Mouse (Mus musculus) stomach, embryonic 14.5 days (tissue): ENCODE results near the gene Capn9. TPM values are rescaled to one million over a fixed set of nuclear protein-coding genes. Genes with fewer than 3 reads are reported as not detected.
A peak's percentile ranks its signal among the peaks of the same experiment; 100 is the strongest.

ENCODE experiments used
- ATAC-seq: fragments of 200-750 bp; cut with Nextera tagmentation; 2 replicates; pipeline ENCODE4 v1.8.0; 2017; ENCODE audit warnings: low read depth, moderate TSS enrichment; ENCODE audit not compliant: insufficient number of reproducible peaks, insufficient read depth, low FRiP score
- H3K27ac ChIP-seq: fragments of 300-500 bp; sonication (generic); 2 replicates; pipeline ENCODE4 v1.5.1; 2014; ENCODE audit warnings: mild to moderate bottlenecking, low read length, moderate library complexity, mixed read lengths
- H3K27me3 ChIP-seq: fragments of 300-500 bp; sonication (generic); 2 replicates; pipeline ENCODE4 v1.6.1; 2014; ENCODE audit warnings: low read length, control low read depth, mixed read lengths; ENCODE audit not compliant: control insufficient read depth, insufficient read depth
- H3K36me3 ChIP-seq: fragments of 300-500 bp; sonication (generic); 2 replicates; pipeline ENCODE4 v1.6.1; 2014; ENCODE audit warnings: mild to moderate bottlenecking, control low read depth, low read length, moderate library complexity, mixed read lengths; ENCODE audit not compliant: control insufficient read depth, insufficient read depth
- H3K4me1 ChIP-seq: fragments of 300-500 bp; sonication (generic); 2 replicates; pipeline ENCODE4 v1.6.1; 2014; ENCODE audit warnings: low read length, control low read depth, mixed read lengths; ENCODE audit not compliant: control insufficient read depth, insufficient read depth
- H3K4me2 ChIP-seq: fragments of 300-500 bp; sonication (generic); replicated peaks from 2 replicates; pipeline ENCODE4 v1.6.1; 2014; ENCODE audit warnings: low read depth, low read length, control low read depth
- H3K4me3 ChIP-seq: fragments of 300-500 bp; sonication (generic); 2 replicates; pipeline ENCODE4 v1.5.1; 2014; ENCODE audit warnings: low read depth, low read length, control low read depth
- H3K9ac ChIP-seq: fragments of 300-500 bp; sonication (generic); replicated peaks from 2 replicates; pipeline ENCODE4 v1.6.1; 2014; ENCODE audit warnings: low read depth, mild to moderate bottlenecking, control low read depth, low read length, moderate library complexity, mixed read lengths
- H3K9me3 ChIP-seq: fragments of 300-500 bp; sonication (generic); 2 replicates; pipeline ENCODE4 v1.6.1; 2016; ENCODE audit warnings: low read depth, low read length, control low read depth; ENCODE audit not compliant: control insufficient read depth
- WGBS: fragments of 180-500 bp; shearing (Covaris S2); extraction: QIAGEN DNeasy Blood & Tissue Kit; methylation state at CpG from one replicate; pipeline ENCODE4 v1.1.7; 2014; 5-methylcytosine and 5-hydroxymethylcytosine counted together
- polyA plus RNA-seq: library from polyadenylated mRNA; unstranded; fragments of >200 nt; fragmentation: Nextera tagmentation; extraction: Ambion mirVana; gene quantifications from 2 replicates; pipeline ENCODE4 v1.2.1, GENCODE M21; 2014

The Capn9 gene
- polyA plus RNA-seq, 1 experiment from 2014 or later: 0.13 TPM

- Histone ChIP-seq H3K4me2 (no peak overlapping the region), H3K27ac (peak overlapping the region; percentile 12; the same call in 1 of the 2 replicates), H3K4me1 (peaks cover 43% of the 10 kb centered on the region), H3K36me3 (peaks cover 12% of the 10 kb centered on the region), H3K9ac (no peak overlapping the region), H3K4me3 (no peak overlapping the region), H3K27me3 (no peaks in the 10 kb centered on the region), H3K9me3 (no peaks in the 10 kb centered on the region)
- no peak for ATAC-seq
- 78% methylated on average over 7 of the region's 7 CpGs for WGBS
Measured at GRCm38 (mm10) chr8:124657961-124658360, 82.0 kb downstream of the Capn9 start.

- H3K9me3 ChIP-seq: no peaks in the 10 kb centered on the region
- WGBS: 35% methylated on average over 2 of the region's 2 CpGs
- no peak overlapping the region for H3K4me2 ChIP-seq
- no peaks in the 10 kb centered on the region for H3K27me3 ChIP-seq
- peaks cover 39% of the 10 kb centered on the region for H3K4me1 ChIP-seq
- H3K36me3 ChIP-seq: peaks cover 12% of the 10 kb centered on the region
- no peak overlapping the region for H3K4me3 ChIP-seq
- no peak overlapping the region for H3K9ac ChIP-seq
- 0 out of 2 replicates have a peak, but pooled peaks have one; percentile 28 for ATAC-seq
- H3K27ac ChIP-seq: peak overlapping the region; percentile 12; the same call in 1 of the 2 replicates
Measured at GRCm38 (mm10) chr8:124658415-124658814, 82.5 kb downstream of the Capn9 start.

GRCm38 (mm10) chr8:124661781-124662180 is 85.9 kb downstream of the Capn9 start:
- Histone ChIP-seq H3K27ac (no peak overlapping the region; the same call in 1 of the 2 replicates), H3K4me2 (peak overlapping the region; percentile 84), H3K36me3 (no peaks in the 10 kb centered on the region), H3K4me1 (peaks cover 30% of the 10 kb centered on the region), H3K9me3 (no peaks in the 10 kb centered on the region), H3K27me3 (no peaks in the 10 kb centered on the region), H3K9ac (peak overlapping the region; percentile 92), H3K4me3 (peak overlapping the region; percentile 90)
- WGBS: 22% methylated on average over 9 of the region's 9 CpGs
- ATAC-seq: no peak

DNA sequence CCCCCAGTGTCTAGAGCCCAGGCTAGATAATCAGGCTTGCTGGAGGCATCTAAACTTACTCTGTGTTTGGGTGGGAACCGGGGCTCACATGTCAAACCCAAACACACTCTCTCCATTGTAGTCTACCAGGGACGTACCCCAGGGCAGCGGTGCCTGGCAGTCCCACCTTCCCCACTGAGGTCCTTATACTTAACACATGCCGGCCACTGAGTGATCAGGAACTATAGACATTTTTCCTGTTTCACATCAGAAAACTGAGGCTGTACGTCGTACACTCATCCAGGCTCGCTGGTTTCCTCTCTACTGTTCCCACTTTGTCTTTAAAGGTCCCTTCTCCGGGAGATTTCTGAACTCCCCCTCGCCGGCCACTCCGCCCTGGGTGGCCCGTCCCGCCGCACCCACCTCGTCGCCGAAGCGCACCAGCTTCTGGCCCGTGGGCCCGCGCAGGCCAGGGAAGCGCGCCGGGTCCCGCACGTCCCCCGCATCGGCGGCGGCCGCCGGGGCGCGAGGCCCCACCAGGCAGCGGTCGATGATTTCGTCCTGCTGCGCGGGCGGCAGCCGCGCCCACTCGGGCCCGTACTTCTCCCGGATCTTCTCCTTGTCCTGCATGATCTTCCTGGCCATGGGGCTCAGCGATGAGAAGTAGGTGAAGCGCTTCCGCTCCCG is 86.7 kb downstream of the Capn9 start:
- H3K27ac ChIP-seq: peak overlapping the region; percentile 87
- H3K9ac ChIP-seq: peak overlapping the region; percentile 92
- H3K27me3 ChIP-seq: no peaks in the 10 kb centered on the region
- H3K4me1 ChIP-seq: peaks cover 30% of the 10 kb centered on the region
- H3K9me3 ChIP-seq: no peaks in the 10 kb centered on the region
- ATAC-seq: peak; percentile 40; the same call in 1 of the 2 replicates
- WGBS: under 1% methylated on average over 49 of the region's 49 CpGs
- H3K36me3 ChIP-seq: no peaks in the 10 kb centered on the region
- peak overlapping the region; percentile 90 for H3K4me3 ChIP-seq
- H3K4me2 ChIP-seq: peak overlapping the region; percentile 84

DNA sequence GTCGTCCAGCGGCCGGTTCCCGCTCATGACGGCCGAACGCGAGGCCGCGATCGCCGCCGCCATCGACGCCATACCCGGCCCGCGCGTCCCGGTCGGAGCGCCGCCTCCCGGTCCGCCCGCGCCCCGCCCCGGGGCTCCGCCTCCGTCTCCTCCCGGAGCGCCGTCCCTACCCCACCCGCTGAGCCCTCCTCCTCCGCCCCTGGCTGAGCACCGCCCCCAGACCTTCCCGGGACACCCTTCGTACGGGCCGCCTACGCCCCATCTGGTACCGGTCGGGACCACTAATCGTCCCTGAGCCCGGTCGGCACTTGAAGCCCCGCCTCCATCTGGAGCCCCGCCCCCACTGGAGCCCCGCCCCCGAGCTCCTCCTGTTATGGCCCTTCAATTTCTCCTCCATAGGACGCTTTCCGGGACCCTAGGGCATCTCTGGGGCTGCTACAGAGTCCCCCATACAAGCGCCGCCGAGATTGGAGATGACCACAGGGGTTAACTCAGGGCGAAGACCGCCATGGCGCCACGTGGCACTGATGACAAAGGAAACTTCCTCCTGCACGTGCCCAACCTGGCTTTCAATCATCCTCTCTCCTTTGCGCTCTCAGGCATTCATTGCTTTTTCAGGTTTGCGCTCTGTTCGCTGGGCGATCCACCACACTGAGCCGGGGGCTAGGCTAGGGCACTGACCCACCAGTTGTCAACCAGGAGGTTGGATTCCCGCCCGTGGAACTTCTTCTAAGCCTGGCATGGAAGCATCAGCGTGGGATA is 87.4 kb downstream of the Capn9 start, which contains the start of gene 2310022B05Rik:
Gene 2310022B05Rik, minus strand, starts transcription at position 258 of the 762 bp plus-strand sequence.
- Histone ChIP-seq H3K9me3 (no peaks in the 10 kb centered on the region), H3K27ac (peak within 1 kb of the TSS; percentile 87), H3K9ac (peak within 1 kb of the TSS; percentile 92), H3K36me3 (no peaks in the 10 kb centered on the region), H3K4me2 (peak within 1 kb of the TSS; percentile 84), H3K27me3 (no peaks in the 10 kb centered on the region), H3K4me1 (peaks cover 25% of the 10 kb centered on the region), H3K4me3 (peak within 1 kb of the TSS; percentile 90)
- peak; percentile 94 for ATAC-seq
- WGBS: 1% methylated on average over 67 of the region's 69 CpGs

DNA sequence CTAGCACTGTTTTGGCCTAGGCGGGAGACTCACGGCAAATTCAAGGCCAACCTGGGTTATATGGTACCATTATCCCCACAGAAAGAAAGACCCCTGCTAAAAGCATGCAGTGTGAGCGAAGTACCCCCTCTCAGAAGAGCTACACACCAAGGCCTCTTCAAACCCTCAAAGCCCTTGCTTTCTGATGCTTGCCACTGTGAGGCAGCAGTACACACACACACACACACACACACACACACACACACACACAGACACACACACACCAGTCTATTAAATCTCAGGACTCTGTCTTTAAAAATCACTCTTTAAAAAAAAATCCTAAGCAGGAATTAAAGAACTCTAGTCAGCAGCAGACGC is 87.9 kb downstream of the Capn9 start:
- H3K4me3 ChIP-seq: peak overlapping the region; percentile 90; the same call in 1 of the 2 replicates
- no peak for ATAC-seq
- no peaks in the 10 kb centered on the region for H3K9me3 ChIP-seq
- peak overlapping the region; percentile 84 for H3K4me2 ChIP-seq
- peak overlapping the region; percentile 87 for H3K27ac ChIP-seq
- peaks cover 22% of the 10 kb centered on the region for H3K4me1 ChIP-seq
- no peaks in the 10 kb centered on the region for H3K36me3 ChIP-seq
- H3K9ac ChIP-seq: peak overlapping the region; percentile 30; the same call in 1 of the 2 replicates
- 37% methylated on average over 4 of the region's 4 CpGs for WGBS
- no peaks in the 10 kb centered on the region for H3K27me3 ChIP-seq

GRCm38 (mm10) chr8:124664414-124664813 is 88.5 kb downstream of the Capn9 start:
- Histone ChIP-seq H3K9me3 (no peaks in the 10 kb centered on the region), H3K4me3 (no peak overlapping the region), H3K27ac (peak overlapping the region; percentile 87; the same call in 1 of the 2 replicates), H3K4me1 (peaks cover 21% of the 10 kb centered on the region), H3K4me2 (no peak overlapping the region), H3K27me3 (no peaks in the 10 kb centered on the region), H3K9ac (no peak overlapping the region), H3K36me3 (no peaks in the 10 kb centered on the region)
- no peak for ATAC-seq
- WGBS: 57% methylated on average over 3 of the region's 3 CpGs
